Mouse (Mus musculus) liver, embryonic 16.5 days (tissue): ENCODE measurements around the gene Eci3. TPM values are rescaled to one million over a fixed set of nuclear protein-coding genes. Genes with fewer than 3 reads are reported as not detected.

Source experiments
- polyA plus RNA-seq: library from polyadenylated mRNA; unstranded; fragments of >200 nt; fragmentation: Nextera tagmentation; extraction: Ambion mirVana; gene quantifications from 2 replicates; pipeline ENCODE4 v1.2.1, GENCODE M21; 2015

Eci3 gene
- polyA plus RNA-seq, 1 experiment from 2014 or later: 0.06 TPM

Other genes with a start within 250 kb of the Eci3 start
- gene Fam50b, start 229.0 kb downstream of the Eci3 start, polyA plus RNA-seq: 0.09 and 0.22 TPM in 2 replicates
- gene Prpf4b, start 88.5 kb downstream of the Eci3 start, polyA plus RNA-seq: 29.1 and 34.4 TPM in 2 replicates
- gene Fam217a, start 39.5 kb downstream of the Eci3 start, polyA plus RNA-seq: 0.16 and 0.18 TPM in 2 replicates
- gene 4933417A18Rik, start 39.4 kb downstream of the Eci3 start, polyA plus RNA-seq: not detected in 2 replicates
- 46.4 and 48.7 TPM in 2 replicates for gene Eci2, start 63.3 kb upstream of the Eci3 start, polyA plus RNA-seq